Mouse (Mus musculus): ENCODE results near the gene Tcfl5. TPM values are rescaled to one million over a fixed set of nuclear protein-coding genes. Genes with fewer than 3 reads are reported as not detected.

Gene Tcfl5
- polyA plus RNA-seq, 1 experiment from 2014 or later, result not detected

- H3K4me3 ChIP-seq (ENCODE audit: control insufficient read depth in 1 of 2, insufficient read depth in 1 of 2, low read depth in 1 of 2, low read length in 2 of 2), result peak overlapping the region; percentile 32 to 39
- peaks cover 42% of the 10 kb centered on the region for H3K27me3 ChIP-seq (ENCODE audit: control insufficient read depth, insufficient read depth, low read length)
- H3K4me2 ChIP-seq (ENCODE audit: low read length), result peak overlapping the region; percentile 64
- H3K27ac ChIP-seq (replicated peaks in 1 of 2; ENCODE audit: control insufficient read depth in 1 of 2, insufficient read depth in 1 of 2, low read depth in 2 of 2, low read length in 2 of 2), result no peak overlapping the region
- peaks cover 26% of the 10 kb centered on the region for H3K36me3 ChIP-seq (ENCODE audit: control insufficient read depth, insufficient read depth, low read length)
- peak overlapping the region; percentile 36 for H3K9ac ChIP-seq (ENCODE audit: low read length)
- H3K4me1 ChIP-seq (ENCODE audit: control insufficient read depth in 2 of 2, insufficient read depth in 2 of 2, low read length in 2 of 2), result peaks cover 5 to 7% of the 10 kb centered on the region in 2 experiments; a peak in 1 of 4 replicates
- no peak for ATAC-seq (ENCODE audit: insufficient number of reproducible peaks, insufficient read depth, low FRiP score, low read depth)
- 2% methylated on average over 40 of the region's 41 CpGs for WGBS
- no peaks in the 10 kb centered on the region for H3K9me3 ChIP-seq (ENCODE audit: control insufficient read depth, low read length)
These were observed 44.3 kb downstream of the Tcfl5 start for GRCm38 (mm10) chr2:180598157-180598705.

GRCm38 (mm10) chr2:180597490-180597889 is 45.0 kb downstream of the Tcfl5 start, which contains the start of gene Col9a3:
Gene Col9a3, plus strand, starts transcription at chr2:180597790.
- Histone ChIP-seq H3K4me1 (ENCODE audit: control insufficient read depth in 2 of 2, insufficient read depth in 2 of 2, low read length in 2 of 2) (peaks cover 5 to 7% of the 10 kb centered on the region in 2 experiments; a peak in 1 of 4 replicates), H3K27me3 (ENCODE audit: control insufficient read depth, insufficient read depth, low read length) (peaks cover 42% of the 10 kb centered on the region), H3K36me3 (ENCODE audit: control insufficient read depth, insufficient read depth, low read length) (peaks cover 34% of the 10 kb centered on the region), H3K9me3 (ENCODE audit: control insufficient read depth, low read length) (no peaks in the 10 kb centered on the region), H3K27ac (replicated peaks in 1 of 2; ENCODE audit: control insufficient read depth in 1 of 2, insufficient read depth in 1 of 2, low read depth in 2 of 2, low read length in 2 of 2) (no peak within 1 kb of the TSS), H3K4me2 (ENCODE audit: low read length) (peak within 1 kb of the TSS; percentile 64), H3K9ac (ENCODE audit: low read length) (peak within 1 kb of the TSS; percentile 36), H3K4me3 (ENCODE audit: control insufficient read depth in 1 of 2, insufficient read depth in 1 of 2, low read depth in 1 of 2, low read length in 2 of 2) (peak within 1 kb of the TSS; percentile 32 to 39)
- 43% methylated on average over 4 of the region's 4 CpGs for WGBS
- no peak for ATAC-seq (ENCODE audit: insufficient number of reproducible peaks, insufficient read depth, low FRiP score, low read depth)

- Histone ChIP-seq H3K9me3 (ENCODE audit: control insufficient read depth, low read length) (no peaks in the 10 kb centered on the region), H3K36me3 (ENCODE audit: control insufficient read depth, insufficient read depth, low read length) (peaks cover 66% of the 10 kb centered on the region), H3K4me3 (ENCODE audit: control insufficient read depth in 1 of 2, insufficient read depth in 1 of 2, low read depth in 1 of 2, low read length in 2 of 2) (peak within 1 kb of the TSS; percentile 82 to 96), H3K4me1 (ENCODE audit: control insufficient read depth in 2 of 2, insufficient read depth in 2 of 2, low read length in 2 of 2) (peaks cover 6 to 8% of the 10 kb centered on the region in 2 experiments; a peak in 3 of 4 replicates), H3K27ac (replicated peaks in 1 of 2; ENCODE audit: control insufficient read depth in 1 of 2, insufficient read depth in 1 of 2, low read depth in 2 of 2, low read length in 2 of 2) (peak within 1 kb of the TSS; percentile 92 to 93), H3K4me2 (ENCODE audit: low read length) (peak within 1 kb of the TSS; percentile 76), H3K9ac (ENCODE audit: low read length) (peak within 1 kb of the TSS; percentile 91), H3K27me3 (ENCODE audit: control insufficient read depth, insufficient read depth, low read length) (no peaks in the 10 kb centered on the region)
- under 1% methylated on average over 67 of the region's 67 CpGs for WGBS
- peak; percentile 91 for ATAC-seq (ENCODE audit: insufficient number of reproducible peaks, insufficient read depth, low FRiP score, low read depth)
These were observed 53.2 kb downstream of the Tcfl5 start, which contains the start of gene Ogfr for GRCm38 (mm10) chr2:180589123-180589831. Gene Ogfr, plus strand, starts transcription at chr2:180589245.

- Histone ChIP-seq H3K9me3 (ENCODE audit: control insufficient read depth, low read length) (no peaks in the 10 kb centered on the region), H3K27ac (replicated peaks in 1 of 2; ENCODE audit: control insufficient read depth in 1 of 2, insufficient read depth in 1 of 2, low read depth in 2 of 2, low read length in 2 of 2) (peak overlapping the region; percentile 40 to 92), H3K4me1 (ENCODE audit: control insufficient read depth in 2 of 2, insufficient read depth in 2 of 2, low read length in 2 of 2) (peaks cover 10 to 13% of the 10 kb centered on the region in 2 experiments; a peak in 3 of 4 replicates), H3K9ac (ENCODE audit: low read length) (peak overlapping the region; percentile 91), H3K4me3 (ENCODE audit: control insufficient read depth in 1 of 2, insufficient read depth in 1 of 2, low read depth in 1 of 2, low read length in 2 of 2) (peak overlapping the region; percentile 82 to 96), H3K4me2 (ENCODE audit: low read length) (peak overlapping the region; percentile 76), H3K36me3 (ENCODE audit: control insufficient read depth, insufficient read depth, low read length) (peaks cover 64% of the 10 kb centered on the region), H3K27me3 (ENCODE audit: control insufficient read depth, insufficient read depth, low read length) (no peaks in the 10 kb centered on the region)
- WGBS, result 45% methylated on average over 6 of the region's 6 CpGs
- peak; percentile 10 for ATAC-seq (ENCODE audit: insufficient number of reproducible peaks, insufficient read depth, low FRiP score, low read depth)
These were observed 53.8 kb downstream of the Tcfl5 start for GRCm38 (mm10) chr2:180588736-180589122.

- H3K4me1 ChIP-seq (ENCODE audit: control insufficient read depth in 2 of 2, insufficient read depth in 2 of 2, low read length in 2 of 2), result peaks cover 8 to 16% of the 10 kb centered on the region in 2 experiments; a peak in 3 of 4 replicates
- H3K27ac ChIP-seq (replicated peaks in 1 of 2; ENCODE audit: control insufficient read depth in 1 of 2, insufficient read depth in 1 of 2, low read depth in 2 of 2, low read length in 2 of 2), result peak overlapping the region in 1 of 2 experiments; percentile 72; a peak in 1 of 4 replicates
- H3K4me2 ChIP-seq (ENCODE audit: low read length), result peak overlapping the region; percentile 90
- H3K4me3 ChIP-seq (ENCODE audit: control insufficient read depth in 1 of 2, insufficient read depth in 1 of 2, low read depth in 1 of 2, low read length in 2 of 2), result peak overlapping the region; percentile 89 to 91
- H3K27me3 ChIP-seq (ENCODE audit: control insufficient read depth, insufficient read depth, low read length), result no peaks in the 10 kb centered on the region
- peaks cover 34% of the 10 kb centered on the region for H3K36me3 ChIP-seq (ENCODE audit: control insufficient read depth, insufficient read depth, low read length)
- peak overlapping the region; percentile 97 for H3K9ac ChIP-seq (ENCODE audit: low read length)
- 26% methylated on average over 7 of the region's 7 CpGs for WGBS
- ATAC-seq (ENCODE audit: insufficient number of reproducible peaks, insufficient read depth, low FRiP score, low read depth), result peak; percentile 7; the same call in 1 of the 2 replicates
- H3K9me3 ChIP-seq (ENCODE audit: control insufficient read depth, low read length), result no peaks in the 10 kb centered on the region
These were observed 59.4 kb downstream of the Tcfl5 start for GRCm38 (mm10) chr2:180583154-180583507.

DNA sequence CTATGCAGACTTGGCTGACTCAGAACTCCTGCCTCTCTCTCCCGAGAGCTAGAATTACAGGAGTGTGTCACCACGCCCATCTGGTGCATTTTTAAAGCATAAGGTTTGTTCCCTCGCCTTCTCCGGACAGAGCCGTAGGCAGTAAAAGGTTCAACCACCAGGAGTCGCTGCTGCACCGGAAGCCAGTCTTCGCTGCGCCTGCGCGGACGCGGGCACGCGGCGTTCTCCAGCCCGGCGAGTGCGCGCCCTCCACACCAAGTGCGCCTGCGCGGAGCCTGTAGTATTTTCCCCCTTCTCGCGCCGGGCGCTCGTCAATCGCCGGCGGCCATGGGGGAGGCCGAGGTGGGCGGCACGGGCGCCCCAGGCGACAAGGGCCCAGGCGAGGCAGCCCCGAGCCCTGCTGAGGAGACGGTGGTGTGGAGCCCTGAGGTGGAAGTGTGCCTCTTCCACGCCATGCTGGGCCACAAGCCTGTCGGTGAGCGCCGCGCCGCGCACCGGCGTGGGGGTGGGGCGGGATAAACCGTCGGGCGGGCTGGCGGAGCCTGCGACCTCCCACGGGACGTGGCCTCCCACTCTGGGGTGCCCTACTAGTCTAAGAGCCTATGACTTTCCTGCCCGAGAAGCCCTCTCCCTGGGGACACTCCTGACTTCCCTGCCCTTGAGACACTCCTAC is 59.9 kb downstream of the Tcfl5 start:
- no peaks in the 10 kb centered on the region for H3K27me3 ChIP-seq (ENCODE audit: control insufficient read depth, insufficient read depth, low read length)
- under 1% methylated on average over 57 of the region's 57 CpGs for WGBS
- ATAC-seq (ENCODE audit: insufficient number of reproducible peaks, insufficient read depth, low FRiP score, low read depth), result peak; percentile 76

DNA sequence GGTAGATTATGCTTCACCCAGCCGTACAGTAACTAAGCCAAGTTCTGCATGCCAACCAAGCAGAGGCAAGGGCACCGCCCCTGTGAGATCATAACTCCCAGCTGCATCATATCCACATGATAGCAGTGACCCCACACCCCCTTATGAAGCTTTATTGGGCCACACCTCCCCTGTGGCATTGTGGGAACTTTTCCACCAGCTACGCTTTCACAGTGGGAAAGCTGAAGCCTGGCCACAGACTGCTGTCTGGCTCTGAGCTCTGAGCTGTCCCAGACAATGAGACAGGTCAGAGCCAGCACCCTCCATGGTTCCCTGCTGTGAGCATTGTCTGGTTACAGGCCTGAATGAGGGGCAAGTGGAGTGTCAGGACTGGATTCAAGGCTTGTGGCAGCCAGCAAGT is 61.5 kb downstream of the Tcfl5 start, which contains the start of gene Mrgbp:
TSS of gene Mrgbp (plus strand) at position 303 of the 400 bp plus-strand sequence.
- no peak within 1 kb of the TSS for H3K4me3 ChIP-seq (ENCODE audit: control insufficient read depth in 1 of 2, insufficient read depth in 1 of 2, low read depth in 1 of 2, low read length in 2 of 2)
- peaks cover 8 to 16% of the 10 kb centered on the region in 2 experiments; a peak in 3 of 4 replicates for H3K4me1 ChIP-seq (ENCODE audit: control insufficient read depth in 2 of 2, insufficient read depth in 2 of 2, low read length in 2 of 2)
- no peaks in the 10 kb centered on the region for H3K27me3 ChIP-seq (ENCODE audit: control insufficient read depth, insufficient read depth, low read length)
- 76% methylated on average over 3 of the region's 3 CpGs for WGBS
- H3K27ac ChIP-seq (replicated peaks in 1 of 2; ENCODE audit: control insufficient read depth in 1 of 2, insufficient read depth in 1 of 2, low read depth in 2 of 2, low read length in 2 of 2), result no peak within 1 kb of the TSS
- no peaks in the 10 kb centered on the region for H3K9me3 ChIP-seq (ENCODE audit: control insufficient read depth, low read length)
- no peak within 1 kb of the TSS for H3K4me2 ChIP-seq (ENCODE audit: low read length)
- H3K36me3 ChIP-seq (ENCODE audit: control insufficient read depth, insufficient read depth, low read length), result peaks cover 19% of the 10 kb centered on the region
- H3K9ac ChIP-seq (ENCODE audit: low read length), result 0 out of 2 replicates have a peak within 1 kb of the TSS, but pooled peaks have one; percentile 21
- no peak for ATAC-seq (ENCODE audit: insufficient number of reproducible peaks, insufficient read depth, low FRiP score, low read depth)

More for the DNA sequence above, 59.9 kb downstream of the Tcfl5 start:
- Histone ChIP-seq H3K4me3 (ENCODE audit: control insufficient read depth in 1 of 2, insufficient read depth in 1 of 2, low read depth in 1 of 2, low read length in 2 of 2) (peak overlapping the region; percentile 89 to 91), H3K4me1 (ENCODE audit: control insufficient read depth in 2 of 2, insufficient read depth in 2 of 2, low read length in 2 of 2) (peaks cover 8 to 16% of the 10 kb centered on the region in 2 experiments; a peak in 3 of 4 replicates), H3K36me3 (ENCODE audit: control insufficient read depth, insufficient read depth, low read length) (peaks cover 34% of the 10 kb centered on the region), H3K27ac (replicated peaks in 1 of 2; ENCODE audit: control insufficient read depth in 1 of 2, insufficient read depth in 1 of 2, low read depth in 2 of 2, low read length in 2 of 2) (peak overlapping the region in 1 of 2 experiments; percentile 72; a peak in 2 of 4 replicates), H3K9me3 (ENCODE audit: control insufficient read depth, low read length) (no peaks in the 10 kb centered on the region), H3K9ac (ENCODE audit: low read length) (peak overlapping the region; percentile 97), H3K4me2 (ENCODE audit: low read length) (peak overlapping the region; percentile 90)

Measured in heart, embryonic 14.5 days (tissue).